Mouse (Mus musculus) liver, embryonic 11.5 days (tissue): ENCODE measurements around the gene Mllt3. TPM values are rescaled to one million over a fixed set of nuclear protein-coding genes. Genes with fewer than 3 reads are reported as not detected.

Experiments
- ATAC-seq: fragments of 200-750 bp; cut with Nextera tagmentation; replicated peaks from 2 replicates; pipeline ENCODE4 v1.8.0; 2017; ENCODE audit warnings: moderate number of reproducible peaks, mild to moderate bottlenecking, moderate TSS enrichment, moderate library complexity; ENCODE audit not compliant: low FRiP score
- DNase-seq: peaks from one replicate; pipeline ENCODE4 v3.0.0-alpha.2; 2017; ENCODE audit warnings: low spot score
- H3K27ac ChIP-seq: fragments of 300-500 bp; sonication (generic); 2 replicates; pipeline ENCODE4 v1.5.1; 2014; ENCODE audit warnings: mild to moderate bottlenecking, low read depth, low read length, control low read depth
- H3K27me3 ChIP-seq: fragments of 300-500 bp; sonication (generic); replicated peaks from 2 replicates; pipeline ENCODE4 v1.6.1; 2014; ENCODE audit warnings: low read length, mixed read lengths; ENCODE audit not compliant: control insufficient read depth, insufficient read depth
- H3K36me3 ChIP-seq: fragments of 300-500 bp; sonication (generic); 2 replicates; pipeline ENCODE4 v1.6.1; 2014; ENCODE audit warnings: mild to moderate bottlenecking, low read length, moderate library complexity, mixed read lengths; ENCODE audit not compliant: control insufficient read depth, insufficient read depth
- H3K4me1 ChIP-seq: fragments of 300-500 bp; sonication (generic); replicated peaks from 2 replicates; pipeline ENCODE4 v1.6.1; 2014; ENCODE audit warnings: low read length, mixed read lengths; ENCODE audit not compliant: control insufficient read depth, insufficient read depth
- H3K4me2 ChIP-seq: fragments of 300-500 bp; sonication (generic); 2 replicates; pipeline ENCODE4 v1.6.1; 2014; ENCODE audit warnings: mild to moderate bottlenecking, control low read depth, moderate library complexity
- H3K4me3 ChIP-seq: fragments of 300-500 bp; sonication (generic); 2 replicates; pipeline ENCODE4 v1.5.1; 2014; ENCODE audit warnings: low read depth, low read length, control low read depth
- H3K9ac ChIP-seq: fragments of 300-500 bp; sonication (generic); 2 replicates; pipeline ENCODE4 v1.6.1; 2014; ENCODE audit warnings: low read depth, low read length, control low read depth
- H3K9me3 ChIP-seq: fragments of 300-500 bp; sonication (generic); 2 replicates; pipeline ENCODE4 v1.6.1; 2016; ENCODE audit warnings: low read length, inconsistent platforms, mixed read lengths; ENCODE audit not compliant: control insufficient read depth
- WGBS: fragments of 180-500 bp; shearing (Covaris S2); extraction: QIAGEN DNeasy Blood & Tissue Kit; methylation state at CpG from one replicate; pipeline ENCODE4 v1.1.7; 2014; 5-methylcytosine and 5-hydroxymethylcytosine counted together
- polyA plus RNA-seq: library from polyadenylated mRNA; unstranded; fragments of >200 nt; fragmentation: Nextera tagmentation; extraction: Ambion mirVana; gene quantifications from 2 replicates; pipeline ENCODE4 v1.2.1, GENCODE M21; 2014

Gene Mllt3
- polyA plus RNA-seq, 1 experiment from 2014 or later: 77.5 TPM

DNA sequence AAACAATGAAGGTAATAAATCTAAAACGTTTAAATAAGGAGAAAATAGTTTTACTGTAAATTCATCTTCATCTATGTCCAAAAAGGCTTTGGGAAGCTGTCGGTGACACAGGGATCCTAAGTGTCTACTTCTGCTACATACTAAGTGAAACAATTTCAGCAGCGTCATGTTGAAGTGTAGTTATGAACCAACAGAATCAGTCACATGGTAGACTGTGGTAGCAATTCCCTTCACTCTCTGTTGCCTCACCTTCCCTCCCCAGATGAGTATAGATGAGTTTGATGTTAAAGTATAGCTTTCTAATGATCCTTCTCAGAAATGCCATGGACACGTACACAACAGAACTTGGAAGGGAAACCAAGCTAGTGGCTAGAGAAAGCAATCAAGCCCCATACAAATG is 79.9 kb downstream of the Mllt3 start:
- Histone ChIP-seq H3K36me3 (no peaks in the 10 kb centered on the region), H3K27me3 (no peaks in the 10 kb centered on the region), H3K9ac (no peak overlapping the region), H3K4me1 (no peaks in the 10 kb centered on the region), H3K4me2 (no peak overlapping the region), H3K4me3 (no peak overlapping the region), H3K27ac (no peak overlapping the region), H3K9me3 (no peaks in the 10 kb centered on the region)
- 80% methylated on average over 4 of the region's 4 CpGs for whole genome bisulfite sequencing
- DNase-seq (no peak), ATAC-seq (no peak)

GRCm38 (mm10) chr4:87949451-87949850 is 83.7 kb downstream of the Mllt3 start:
- Histone ChIP-seq H3K4me3 (no peak overlapping the region), H3K9me3 (no peaks in the 10 kb centered on the region), H3K9ac (no peak overlapping the region), H3K4me1 (no peaks in the 10 kb centered on the region), H3K36me3 (no peaks in the 10 kb centered on the region), H3K4me2 (no peak overlapping the region), H3K27ac (no peak overlapping the region), H3K27me3 (no peaks in the 10 kb centered on the region)
- 78% methylated on average over 6 of the region's 6 CpGs for WGBS
- ATAC-seq (no peak), DNase-seq (no peak)

DNA sequence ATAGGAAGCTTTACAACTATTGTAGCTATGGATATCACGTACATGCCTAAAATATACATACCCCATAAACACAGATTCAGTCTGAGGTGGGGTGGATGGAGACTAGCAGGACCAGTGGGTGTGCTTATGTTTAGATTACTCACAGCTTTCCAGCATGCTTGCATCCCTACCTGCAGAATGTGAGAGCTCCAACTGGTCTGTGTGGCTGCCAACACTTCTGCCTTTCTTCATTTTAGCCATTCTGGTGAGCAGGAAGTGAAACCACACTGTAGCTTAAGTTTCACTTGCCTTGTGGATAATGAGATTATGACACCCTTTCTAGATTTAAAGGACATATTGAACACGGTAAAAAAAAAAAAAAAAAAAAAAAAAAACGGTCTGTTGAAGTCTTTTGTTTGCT is 88.8 kb downstream of the Mllt3 start:
- H3K9me3 ChIP-seq: no peaks in the 10 kb centered on the region
- DNase-seq (no peak), ATAC-seq (no peak)
- WGBS: 63% methylated on average over 3 of the region's 3 CpGs
- no peaks in the 10 kb centered on the region for H3K4me1 ChIP-seq
- H3K27ac ChIP-seq: no peak overlapping the region
- no peaks in the 10 kb centered on the region for H3K27me3 ChIP-seq
- H3K4me3 ChIP-seq: no peak overlapping the region
- no peak overlapping the region for H3K4me2 ChIP-seq
- no peaks in the 10 kb centered on the region for H3K36me3 ChIP-seq
- no peak overlapping the region for H3K9ac ChIP-seq

- DNase-seq (no peak), ATAC-seq (no peak)
- Histone ChIP-seq H3K27me3 (no peaks in the 10 kb centered on the region), H3K27ac (no peak overlapping the region), H3K4me3 (no peak overlapping the region), H3K4me2 (no peak overlapping the region), H3K9me3 (no peaks in the 10 kb centered on the region), H3K9ac (no peak overlapping the region), H3K36me3 (no peaks in the 10 kb centered on the region), H3K4me1 (no peaks in the 10 kb centered on the region)
- WGBS: 77% methylated on average over 8 of the region's 8 CpGs
Measured at GRCm38 (mm10) chr4:87942921-87943403, 90.2 kb downstream of the Mllt3 start.

DNA sequence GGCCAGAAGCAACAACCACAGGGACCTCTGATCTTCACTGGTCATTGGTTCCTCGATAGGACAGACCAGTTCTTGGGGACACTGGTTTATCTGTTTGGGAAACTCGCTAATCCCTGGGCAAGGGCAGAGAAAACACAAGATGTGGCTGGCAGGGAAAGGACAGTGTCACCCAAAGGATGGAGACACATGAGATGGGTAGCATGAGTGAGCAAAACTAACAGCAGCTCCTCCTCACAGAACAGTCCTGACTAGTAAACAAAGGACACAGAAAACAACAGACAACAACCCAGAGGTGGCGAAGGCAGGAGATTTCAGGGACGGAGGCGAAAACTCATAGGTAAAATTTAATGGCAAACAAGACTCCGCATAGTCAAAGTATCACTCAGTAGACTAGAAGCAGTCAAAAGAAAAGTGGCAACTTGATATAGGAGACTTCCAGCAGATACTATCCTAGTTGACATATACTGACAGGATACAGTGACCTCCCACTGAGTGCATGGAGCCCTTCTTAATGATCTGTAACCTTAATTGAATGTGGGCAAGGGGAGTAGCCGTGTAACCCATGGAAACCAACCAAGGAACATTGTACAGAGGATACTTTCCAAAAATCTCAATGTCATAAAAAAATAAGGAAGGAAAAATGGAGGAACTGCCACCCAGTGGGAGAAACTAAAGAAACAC is 93.5 kb downstream of the Mllt3 start:
- Histone ChIP-seq H3K4me1 (peaks cover 2% of the 10 kb centered on the region; the same call in 1 of the 2 replicates), H3K4me2 (no peak overlapping the region), H3K27ac (no peak overlapping the region), H3K4me3 (no peak overlapping the region), H3K36me3 (no peaks in the 10 kb centered on the region), H3K9ac (no peak overlapping the region), H3K9me3 (no peaks in the 10 kb centered on the region), H3K27me3 (no peaks in the 10 kb centered on the region)
- ATAC-seq (no peak), DNase-seq (no peak)
- 86% methylated on average over 7 of the region's 7 CpGs for WGBS

DNA sequence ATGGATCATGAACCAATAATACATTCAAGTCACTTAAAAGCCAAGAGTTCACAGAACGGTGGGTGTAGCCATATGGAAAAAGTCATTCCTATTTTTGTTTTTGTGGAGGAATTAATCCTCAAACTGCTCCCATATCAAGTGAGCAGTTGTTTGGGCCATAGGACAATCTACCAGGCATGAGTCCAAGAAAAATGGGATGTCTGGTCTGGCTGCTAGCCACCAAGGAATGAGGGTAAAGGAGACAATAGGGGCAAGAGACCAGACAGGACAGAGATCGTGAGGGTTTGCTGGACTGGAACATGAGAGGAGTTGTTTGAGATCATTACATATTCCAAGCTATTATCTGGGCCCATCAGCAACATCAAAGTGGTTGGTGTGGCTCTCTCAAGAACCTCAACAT is 96.8 kb downstream of the Mllt3 start:
- Histone ChIP-seq H3K9me3 (no peaks in the 10 kb centered on the region), H3K27me3 (no peaks in the 10 kb centered on the region), H3K9ac (no peak overlapping the region), H3K4me3 (no peak overlapping the region), H3K4me1 (peaks cover 5% of the 10 kb centered on the region; the same call in 1 of the 2 replicates), H3K4me2 (no peak overlapping the region), H3K27ac (no peak overlapping the region), H3K36me3 (no peaks in the 10 kb centered on the region)
- no peak for DNase-seq
- no peak for ATAC-seq
- WGBS: 79% methylated on average over 2 of the region's 2 CpGs

GRCm38 (mm10) chr4:87933701-87934337 is 99.3 kb downstream of the Mllt3 start:
- no peak overlapping the region for H3K4me2 ChIP-seq

DNA sequence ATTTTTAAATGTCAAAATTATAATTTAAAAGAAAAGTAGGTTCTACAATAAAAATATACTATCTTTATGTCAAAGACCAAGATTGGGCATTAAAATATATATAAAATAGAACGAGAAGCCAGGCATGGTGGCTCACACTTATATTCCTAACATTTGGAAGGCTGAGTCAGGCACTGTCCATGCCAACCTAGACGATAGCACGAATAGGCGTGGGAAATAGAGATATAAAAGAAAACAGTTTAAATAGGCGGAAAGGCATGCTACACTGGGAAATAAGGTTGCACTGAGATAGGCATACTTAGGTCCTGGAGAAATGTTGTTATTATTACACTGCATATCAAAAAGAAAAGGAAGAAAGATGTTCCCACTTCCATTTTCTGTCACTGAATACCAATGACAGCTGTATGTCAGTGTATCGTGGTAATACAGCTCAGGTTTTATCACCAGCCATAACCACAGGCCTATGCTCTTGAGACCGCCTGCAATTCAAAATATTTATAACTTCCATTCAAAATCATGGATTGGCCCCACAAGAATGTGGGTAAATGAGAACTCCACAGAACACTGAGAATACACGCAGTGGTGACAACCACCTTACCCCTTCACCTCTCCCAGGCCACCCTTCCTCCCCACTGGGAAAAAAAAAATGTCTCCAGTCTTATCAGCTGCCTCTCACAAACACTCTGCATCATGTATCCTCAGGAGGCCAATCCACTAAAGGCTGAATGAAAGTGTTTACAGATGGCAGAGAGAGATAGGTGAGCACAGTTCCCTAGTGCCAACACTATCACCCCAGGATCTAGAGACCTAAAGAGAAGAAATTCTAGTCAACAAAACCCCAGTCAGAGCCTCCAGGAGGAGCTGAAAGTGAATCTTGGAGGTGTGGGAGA is 102.6 kb downstream of the Mllt3 start:
- Histone ChIP-seq H3K9ac (no peak overlapping the region), H3K4me2 (peak overlapping the region; percentile 44), H3K27ac (0 out of 2 replicates have a peak overlapping the region, but pooled peaks have one; percentile 3), H3K4me3 (no peak overlapping the region), H3K36me3 (no peaks in the 10 kb centered on the region), H3K4me1 (peaks cover 13% of the 10 kb centered on the region; the same call in 1 of the 2 replicates), H3K27me3 (no peaks in the 10 kb centered on the region), H3K9me3 (no peaks in the 10 kb centered on the region)
- WGBS: 61% methylated on average over 8 of the region's 8 CpGs
- ATAC-seq (peak; percentile 93), DNase-seq (peak; percentile 37)

More at GRCm38 (mm10) chr4:87933701-87934337, 99.3 kb downstream of the Mllt3 start:
- no peak for DNase-seq
- Histone ChIP-seq H3K4me3 (no peak overlapping the region), H3K36me3 (no peaks in the 10 kb centered on the region), H3K9me3 (no peaks in the 10 kb centered on the region), H3K9ac (no peak overlapping the region), H3K4me1 (peaks cover 13% of the 10 kb centered on the region; the same call in 1 of the 2 replicates), H3K27me3 (no peaks in the 10 kb centered on the region), H3K27ac (no peak overlapping the region)
- 81% methylated on average over 4 of the region's 4 CpGs for WGBS
- no peak for ATAC-seq
